Mouse (Mus musculus): ENCODE measurements at regions not wholly inside any gene's neighbourhood (a gene's known extent, or its start where the extent isn't known, plus 50 kb on each side); places are given as distances from the start of the nearest gene placed in this dataset.

DNA sequence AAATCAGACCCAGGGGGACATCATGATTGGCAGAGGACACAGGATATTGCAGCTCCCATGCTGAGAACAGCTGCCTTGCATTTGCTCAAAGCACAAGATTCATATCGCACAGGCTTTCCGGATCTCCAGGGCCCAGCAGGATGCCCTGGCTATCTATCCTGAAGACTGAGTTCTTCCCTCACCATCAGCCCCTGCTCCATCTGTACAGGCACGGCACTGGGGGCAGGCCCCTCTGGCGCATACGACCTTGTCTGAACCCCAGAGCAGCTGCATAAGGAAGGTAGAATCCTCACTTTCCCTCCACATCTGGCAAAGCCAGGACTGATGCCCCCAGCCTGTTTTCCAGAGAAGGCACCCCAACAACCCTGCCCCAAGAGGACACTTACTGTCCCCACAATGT, 266.8 kb downstream of the Tns1 start:
- no peak for DNase-seq (ENCODE audit: low read depth, low spot score)

DNA sequence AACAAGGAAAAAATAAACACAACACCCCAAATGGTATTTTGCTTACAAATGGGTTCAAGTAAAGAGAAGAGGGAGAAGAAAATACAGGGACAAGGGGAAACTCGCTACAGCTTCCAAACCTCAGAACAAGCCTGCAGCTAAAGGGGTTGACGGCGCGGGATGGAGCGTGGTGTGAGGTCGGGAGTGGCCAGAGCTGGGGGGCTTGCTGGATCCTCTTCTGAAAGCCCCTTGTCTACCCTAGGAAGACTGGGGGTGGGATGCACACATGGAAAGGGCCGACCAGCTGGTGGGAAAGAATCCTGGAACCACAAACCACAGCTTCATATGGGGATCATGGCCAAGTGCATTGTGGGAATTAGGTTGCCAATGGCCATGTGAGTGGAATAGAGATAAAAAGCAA, 267.4 kb downstream of the Tns1 start:
- no peak for DNase-seq (ENCODE audit: low read depth, low spot score)

GRCm38 (mm10) chr1:73855306-73855705, 268.9 kb downstream of the Tns1 start:
- DNase-seq (ENCODE audit: low read depth, low spot score): no peak

GRCm38 (mm10) chr1:73853851-73854250, 270.4 kb downstream of the Tns1 start:
- DNase-seq (ENCODE audit: low read depth, low spot score): no peak

GRCm38 (mm10) chr1:73850173-73851014, 273.9 kb downstream of the Tns1 start:
- no peak for DNase-seq (ENCODE audit: low read depth, low spot score)

DNA sequence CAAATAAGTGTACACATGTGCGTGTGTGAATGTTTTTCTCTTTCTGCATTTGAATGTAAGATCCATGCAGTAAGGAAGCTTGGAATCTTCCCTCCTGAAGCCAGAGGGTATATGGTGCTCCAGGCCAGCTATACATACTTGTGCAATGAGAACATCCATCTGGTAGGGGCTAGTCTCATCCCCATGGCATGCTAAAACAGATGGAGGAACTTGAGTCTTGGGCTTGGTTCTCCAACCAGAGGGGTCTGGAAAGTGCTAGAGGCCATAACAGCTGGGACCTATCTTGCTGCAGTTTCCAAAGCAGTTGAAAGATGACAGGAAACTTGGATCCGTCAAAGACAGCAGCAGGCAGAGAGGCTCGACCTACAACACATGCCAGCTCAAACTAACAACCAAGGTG, 275.9 kb downstream of the Tns1 start:
- DNase-seq (ENCODE audit: low read depth, low spot score): no peak

DNA sequence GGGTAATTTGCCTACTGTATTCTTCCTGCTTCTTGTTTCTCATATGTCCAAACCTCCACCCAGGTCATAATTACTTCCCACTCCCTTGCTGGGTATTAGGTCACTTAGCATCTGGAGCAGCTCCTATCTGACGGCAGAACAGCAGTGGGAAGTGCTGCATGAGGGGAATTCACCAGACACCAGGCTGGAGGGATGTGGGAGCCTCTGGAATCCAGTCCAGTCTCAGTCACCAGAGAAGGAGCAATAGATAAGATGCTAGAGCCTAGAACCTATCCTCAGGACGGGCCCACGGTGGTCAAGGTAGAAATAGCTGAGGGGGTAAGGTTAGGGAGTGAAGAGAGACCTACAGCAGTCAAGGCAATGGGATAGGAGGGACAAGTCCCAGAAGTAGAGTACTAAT, 277.1 kb downstream of the Tns1 start:
- DNase-seq (ENCODE audit: low read depth, low spot score): no peak

DNA sequence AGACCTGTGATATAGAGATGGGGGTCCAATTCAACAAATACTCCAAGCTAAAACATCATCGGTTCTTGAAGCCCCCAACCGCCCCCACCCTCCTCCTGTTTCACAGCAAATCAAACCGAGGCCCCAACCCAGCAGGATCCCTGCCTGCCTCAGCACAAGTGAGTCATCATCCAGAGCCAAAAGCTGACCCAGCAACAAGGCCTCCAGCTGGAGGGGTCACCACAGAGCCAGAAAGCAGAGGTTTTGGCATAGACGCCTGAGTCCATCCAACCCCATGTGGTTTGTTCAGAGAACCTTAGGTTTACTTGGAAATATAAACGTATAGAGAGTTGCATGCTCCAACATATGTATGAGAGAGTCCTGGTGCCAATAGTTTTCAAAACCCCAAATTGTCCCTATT, 279.1 kb downstream of the Tns1 start:
- DNase-seq (ENCODE audit: low read depth, low spot score): no peak

- DNase-seq (ENCODE audit: low read depth, low spot score): no peak
Observed at GRCm38 (mm10) chr1:73844574-73844973, 279.7 kb downstream of the Tns1 start.

DNA sequence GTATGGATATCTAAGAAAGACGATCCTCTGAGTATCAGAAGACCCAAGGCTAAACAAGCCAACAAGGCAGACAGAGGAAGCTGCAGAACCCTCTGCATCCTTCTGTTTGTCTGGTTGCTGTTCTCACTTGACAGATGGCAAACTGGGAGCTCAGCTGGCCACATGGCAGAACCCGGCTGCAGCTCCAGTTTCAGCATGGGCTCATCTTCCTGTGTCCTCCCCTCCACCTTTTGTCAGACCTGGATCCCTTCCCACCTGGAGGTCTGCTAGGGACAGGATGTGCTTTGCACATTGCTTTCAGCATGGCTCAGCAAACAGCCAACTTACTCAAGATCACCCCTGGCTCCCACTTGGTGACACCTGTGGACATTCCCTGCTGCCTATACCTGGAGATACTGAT, 284.9 kb downstream of the Tns1 start:
- no peak for DNase-seq (ENCODE audit: low read depth, low spot score)

DNA sequence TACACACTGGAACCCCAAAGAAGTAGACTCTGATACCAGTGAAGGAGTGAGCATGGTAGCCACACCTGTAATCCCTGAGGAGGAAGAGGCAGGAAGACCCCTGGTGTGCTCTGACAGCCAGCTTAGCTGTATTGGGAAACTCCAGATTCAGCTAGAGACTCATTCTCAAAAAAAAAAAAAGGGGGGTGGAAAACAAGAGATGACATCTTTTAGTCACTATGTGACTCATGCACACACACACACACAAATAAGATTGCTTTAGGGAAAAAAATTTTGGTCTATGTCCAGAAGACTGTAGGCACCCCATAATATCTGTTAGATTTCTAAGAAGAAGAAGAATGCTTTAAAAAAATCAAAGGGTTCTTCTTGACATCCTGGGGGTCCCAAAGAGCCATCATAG, 287.6 kb downstream of the Tns1 start:
- DNase-seq (ENCODE audit: low read depth, low spot score): no peak

GRCm38 (mm10) chr1:73834566-73834965, 289.7 kb downstream of the Tns1 start:
- DNase-seq (ENCODE audit: low read depth, low spot score): no peak

GRCm38 (mm10) chr1:73830486-73831132, 293.6 kb downstream of the Tns1 start:
- DNase-seq (ENCODE audit: low read depth, low spot score): no peak

- no peak for DNase-seq (ENCODE audit: low read depth, low spot score)
Observed at GRCm38 (mm10) chr1:73828996-73829395, 295.3 kb downstream of the Tns1 start.

DNA sequence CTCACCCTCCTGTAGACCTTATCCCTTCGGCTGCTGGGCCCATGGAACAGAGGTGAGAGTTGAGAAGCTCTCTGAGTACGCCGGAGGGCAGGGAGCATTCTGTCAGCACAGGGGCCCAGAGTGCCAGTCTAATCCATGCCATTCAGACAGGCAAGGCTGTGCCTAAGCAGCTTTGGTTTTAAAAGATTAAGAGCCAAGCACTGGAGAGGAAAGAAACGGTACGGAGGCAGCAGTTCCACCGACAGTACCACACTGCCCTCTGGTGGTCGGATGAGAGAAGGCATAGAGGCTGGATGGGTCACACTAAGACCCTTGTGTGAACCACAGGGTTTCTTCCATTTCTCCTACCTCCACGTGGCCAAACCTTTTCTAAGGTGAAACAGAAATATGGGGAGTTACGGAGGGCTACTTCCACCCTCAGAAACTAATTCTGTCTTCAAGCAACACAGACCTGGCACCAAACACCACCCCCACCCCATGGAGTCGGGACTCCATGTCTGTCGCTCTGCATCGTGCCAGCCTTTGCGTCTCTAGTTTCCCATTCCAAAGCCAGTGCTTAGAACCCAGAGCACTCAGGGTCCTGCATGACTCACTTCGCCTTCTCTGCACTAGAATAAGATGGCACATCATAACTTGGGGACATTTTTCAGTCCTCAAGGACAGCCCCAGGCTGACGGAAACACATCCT, 297.9 kb downstream of the Tns1 start:
- peak; percentile 82 for DNase-seq (ENCODE audit: low read depth, low spot score)

DNA sequence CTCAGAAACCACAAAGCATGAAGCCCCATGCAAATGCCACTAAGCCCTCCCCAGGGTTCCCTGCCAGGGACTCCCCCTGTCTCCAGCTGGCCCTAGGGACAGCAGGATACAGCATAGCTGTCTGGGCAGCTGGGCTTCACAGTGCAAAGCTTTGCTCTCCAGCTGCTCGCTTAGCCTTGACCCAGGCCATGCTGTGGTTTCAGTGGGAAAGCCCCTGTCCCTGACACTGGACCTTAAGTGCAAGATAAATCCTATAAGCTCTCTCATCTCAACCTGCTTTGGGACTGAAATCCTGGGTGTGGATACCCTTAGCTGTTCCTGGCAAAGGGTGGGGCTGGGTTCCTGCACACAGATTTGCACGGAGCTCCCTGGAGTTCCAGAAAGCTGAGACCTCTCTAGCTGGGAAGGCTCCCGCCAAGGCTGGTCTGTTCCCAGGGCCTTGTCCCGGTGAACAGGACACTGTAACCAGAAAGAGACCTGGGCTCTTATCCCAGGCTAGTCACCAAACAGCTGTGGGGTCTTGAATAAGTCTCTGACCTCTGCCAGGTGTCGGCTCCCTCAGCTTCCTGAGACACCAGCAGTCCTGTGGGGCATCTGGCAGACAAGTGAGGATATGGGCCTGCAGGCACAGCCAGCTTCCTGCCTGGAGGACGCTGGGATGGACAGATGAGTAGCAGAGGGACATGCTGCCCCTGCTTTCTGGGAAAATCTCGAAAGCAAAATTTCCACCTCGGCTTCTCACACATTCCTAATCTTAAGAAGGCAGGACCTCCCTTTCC, 299.7 kb downstream of the Tns1 start:
- DNase-seq (ENCODE audit: low read depth, low spot score): no peak

GRCm38 (mm10) chr1:73823726-73824125, 300.5 kb downstream of the Tns1 start:
- DNase-seq (ENCODE audit: low read depth, low spot score): no peak

GRCm38 (mm10) chr1:73822616-73823015, 301.6 kb downstream of the Tns1 start:
- DNase-seq (ENCODE audit: low read depth, low spot score): no peak

DNA sequence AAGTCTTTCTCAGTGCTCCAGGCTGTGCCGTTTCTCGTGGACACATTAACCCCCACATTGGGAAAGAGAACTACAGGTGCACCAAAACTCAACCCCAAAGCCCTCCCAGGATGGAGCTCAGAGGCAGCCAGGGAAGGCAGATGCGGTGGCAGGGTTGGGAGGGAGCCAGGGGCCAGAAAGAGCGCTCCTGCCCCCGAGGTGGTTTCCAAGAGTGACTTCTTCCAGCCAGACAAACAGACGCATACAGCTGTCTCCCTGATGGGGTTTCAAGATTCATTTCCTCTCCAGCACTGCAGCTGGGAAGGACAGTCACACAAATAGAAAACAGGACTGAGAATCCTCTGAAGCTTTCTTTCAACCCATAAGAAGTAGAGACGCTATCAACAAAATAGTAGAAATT, 303.5 kb downstream of the Tns1 start:
- no peak for DNase-seq (ENCODE audit: low read depth, low spot score)

DNA sequence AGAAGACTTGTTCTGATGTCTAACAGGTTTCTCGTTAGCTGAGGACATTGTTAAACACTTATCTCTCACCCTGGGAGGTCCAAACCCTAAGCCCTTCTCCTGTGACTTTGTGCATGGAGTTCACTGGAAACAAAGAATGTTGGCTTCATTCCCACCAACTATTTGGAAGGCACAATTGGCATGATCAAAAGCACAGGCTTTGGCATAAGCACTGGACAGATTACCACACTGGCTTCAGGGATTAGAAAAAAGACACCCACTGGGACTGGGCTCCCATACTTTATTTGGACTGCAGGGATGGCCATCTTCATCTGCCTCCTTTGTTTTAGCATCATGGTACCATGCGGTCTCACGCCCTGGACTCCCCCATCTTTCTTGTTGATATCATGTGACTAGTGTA, 317.0 kb downstream of the Tns1 start:
- no peak for DNase-seq (ENCODE audit: low read depth, low spot score)

GRCm38 (mm10) chr1:73805156-73805555, 319.1 kb downstream of the Tns1 start:
- no peak for DNase-seq (ENCODE audit: low read depth, low spot score)

DNA sequence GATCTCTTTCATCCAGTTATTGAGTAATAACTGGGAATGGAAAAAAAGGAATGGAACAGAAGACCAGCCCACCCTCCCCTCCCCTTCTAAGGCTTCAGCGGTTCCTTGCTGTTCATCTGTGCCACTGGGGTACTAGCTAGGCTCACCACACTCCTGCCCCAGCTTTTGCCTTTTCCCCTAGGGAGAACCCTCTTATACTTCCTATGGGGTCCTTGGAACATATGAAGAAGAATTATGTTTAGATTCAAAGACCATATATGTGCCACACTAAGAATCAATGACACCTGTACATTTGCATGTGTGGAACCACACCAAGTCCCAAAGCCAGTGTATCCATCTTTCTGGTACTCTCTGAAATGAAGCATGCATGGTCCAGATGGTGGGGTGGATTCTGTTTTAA, 324.3 kb downstream of the Tns1 start:
- no peak for DNase-seq (ENCODE audit: low read depth, low spot score)
